8 mouse cellular contexts compared by ENCODE assay signal in genomic region chr5:112227354-112227753, GRCm38 (mm10). TPM values are rescaled to one million over a fixed set of nuclear protein-coding genes. Genes with fewer than 3 reads are reported as not detected.
DNase-seq lines count a peak whose midpoint lies in the region; ATAC-seq and TF ChIP-seq lines count a peak whose summit lies in the region.

No protein-coding gene starts in this region.

- H3K27me3 ChIP-seq in hindbrain, embryonic 13.5 days: no peaks in the 10 kb centered on the region
- peaks cover 46% of the 10 kb centered on the region for H3K27me3 ChIP-seq in liver, embryonic 14.5 days (ENCODE audit: control insufficient read depth, insufficient read depth, low read length)
- peaks cover 30% of the 10 kb centered on the region for H3K27me3 ChIP-seq in small intestine, adult 2 months (ENCODE audit: control insufficient read depth, insufficient read depth, low read length)

- no peak for TF ChIP-seq CTCF in left cerebral cortex, adult 2 months (IDR thresholded peaks at IDR 0.05)
- no peak for TF ChIP-seq CTCF in liver, embryonic 14.5 days (IDR thresholded peaks at IDR 0.05; ENCODE audit: low read depth)
- no peak for TF ChIP-seq CTCF in small intestine, adult 2 months (IDR thresholded peaks at IDR 0.05; ENCODE audit: extremely low read depth, insufficient read length, insufficient replicate concordance, low read depth, low read length)

- no peak for TF ChIP-seq EP300 in liver, embryonic 14.5 days (IDR thresholded peaks at IDR 0.05; ENCODE audit: low read depth)

- H3K4me2 ChIP-seq in hindbrain, embryonic 13.5 days: peak overlapping the region; percentile 95
- H3K4me2 ChIP-seq in liver, embryonic 14.5 days (ENCODE audit: low read depth): peak overlapping the region; percentile 4; the same call in 1 of the 2 replicates

- peaks cover 55% of the 10 kb centered on the region for H3K4me1 ChIP-seq in hindbrain, embryonic 13.5 days (replicated peaks)
- H3K4me1 ChIP-seq in liver, embryonic 14.5 days (replicated peaks; ENCODE audit: control insufficient read depth in 2 of 2, insufficient read depth in 2 of 2, low read length in 1 of 2): no peaks in the 10 kb centered on the region
- H3K4me1 ChIP-seq in small intestine, adult 2 months (ENCODE audit: control insufficient read depth, insufficient read depth, insufficient read length, low read length): peaks cover 3% of the 10 kb centered on the region; the same call in 1 of the 2 replicates

- DNase-seq in adrenal gland, adult 2 months: peak; percentile 52
- no peak for DNase-seq in adrenal gland, postnatal 4 days (ENCODE audit: low spot score in 2 of 2)
- DNase-seq in left cerebral cortex, adult 2 months (ENCODE audit: extremely low spot score in 1 of 2, low spot score in 2 of 2): peak; percentile 66 to 81
- DNase-seq in left cerebral cortex, adult 11 months (ENCODE audit: low spot score): no peak
- no peak for DNase-seq in liver, embryonic 14.5 days (ENCODE audit: low read depth in 3 of 3, low spot score in 3 of 3)
- no peak for DNase-seq in thymus, postnatal 4 days

- H3K4me3 ChIP-seq in left cerebral cortex, adult 2 months: peak overlapping the region; percentile 81
- H3K4me3 ChIP-seq in hindbrain, embryonic 13.5 days: peak overlapping the region; percentile 70
- H3K4me3 ChIP-seq in liver, embryonic 14.5 days (ENCODE audit: insufficient read depth in 1 of 2, low read depth in 2 of 2, low read length in 2 of 2): no peak overlapping the region
- H3K4me3 ChIP-seq in small intestine, adult 2 months (ENCODE audit: low read depth, low read length): peak overlapping the region; percentile 8; the same call in 1 of the 2 replicates

- ATAC-seq in hindbrain, embryonic 13.5 days (ENCODE audit: low FRiP score): peak; percentile 52
- no peak for ATAC-seq in liver, embryonic 14.5 days (ENCODE audit: insufficient read depth)

- peaks cover 24% of the 10 kb centered on the region for H3K36me3 ChIP-seq in hindbrain, embryonic 13.5 days
- no peaks in the 10 kb centered on the region for H3K36me3 ChIP-seq in liver, embryonic 14.5 days (replicated peaks; ENCODE audit: control insufficient read depth, insufficient read depth, low read depth)
- no peaks in the 10 kb centered on the region for H3K36me3 ChIP-seq in small intestine, adult 2 months (ENCODE audit: control insufficient read depth, insufficient read depth, low read length)

- no peaks in the 10 kb centered on the region for H3K9me3 ChIP-seq in hindbrain, embryonic 13.5 days
- no peaks in the 10 kb centered on the region for H3K9me3 ChIP-seq in liver, embryonic 14.5 days (ENCODE audit: control insufficient read depth, low read length)

- intact Hi-C loops in left cerebral cortex, adult 2 months (cut with DNase I): loop anchor here (1.0 kb wide), 1 partner anchor 185 kb away; no protein-coding TSS in a partner anchor

- peak overlapping the region; percentile 91 for H3K9ac ChIP-seq in hindbrain, embryonic 13.5 days
- no peak overlapping the region for H3K9ac ChIP-seq in liver, embryonic 14.5 days (replicated peaks)

- under 1% methylated on average over 30 of the region's 30 CpGs for WGBS in hindbrain, embryonic 13.5 days
- 2% methylated on average over 30 of the region's 30 CpGs for WGBS in liver, embryonic 14.5 days (ENCODE audit: insufficient replicate concordance)
- WGBS in small intestine, adult 2 months: 2% methylated on average over 30 of the region's 30 CpGs

- no peak for TF ChIP-seq POLR2A in small intestine, adult 2 months (IDR thresholded peaks at IDR 0.05; ENCODE audit: low read depth, low read length)

- peak overlapping the region; percentile 93 for H3K27ac ChIP-seq in left cerebral cortex, adult 2 months
- H3K27ac ChIP-seq in hindbrain, embryonic 13.5 days: peak overlapping the region; percentile 100
- no peak overlapping the region for H3K27ac ChIP-seq in liver, embryonic 14.5 days
- H3K27ac ChIP-seq in small intestine, adult 2 months (ENCODE audit: insufficient read depth, low read depth, low read length): no peak overlapping the region

RNA-seq across cellular contexts. Expression of gene Cryba4, which starts 25.0 kb away (rescaled TPM):
- 10 to 100 TPM; 70.5 to 74.9 TPM for total RNA-seq in adrenal gland, adult 2 months (2021)
- polyA plus RNA-seq in adrenal gland, adult 2 months (2012; rRNA removed): 58.4 and 91.5 TPM in 2 replicates
- total RNA-seq in adrenal gland, postnatal 4 days (2021): 1 to 10 TPM; 3.8 to 4.2 TPM
- total RNA-seq in left cerebral cortex, adult 2 months (2021): under 1 TPM in 1 of 2 experiments, not detected in 1; 0.49 TPM
- polyA plus RNA-seq in hindbrain, embryonic 13.5 days (2015; fragmentation: Nextera tagmentation; extraction: Ambion mirVana): 1.9 and 3.3 TPM in 2 replicates
- polyA plus RNA-seq in liver, embryonic 14.5 days (2012; rRNA removed): 0.39 and 0.63 TPM in 2 replicates
- polyA plus RNA-seq in liver, embryonic 14.5 days (2014; fragmentation: Nextera tagmentation; extraction: Ambion mirVana): 0.59 and 0.95 TPM in 2 replicates
- 1.5 and 2.2 TPM in 2 replicates for polyA plus RNA-seq in small intestine, adult 2 months (2012; rRNA removed)

RNA-seq across cellular contexts. Expression of gene Crybb1, which starts 28.3 kb away (rescaled TPM):
- 1 to 10 TPM; 2.9 to 3.2 TPM for total RNA-seq in adrenal gland, adult 2 months (2021)
- 5.3 and 6.7 TPM in 2 replicates for polyA plus RNA-seq in adrenal gland, adult 2 months (2012; rRNA removed)
- total RNA-seq in adrenal gland, postnatal 4 days (2021): 1 to 10 TPM; 2.0 to 3.0 TPM
- total RNA-seq in left cerebral cortex, adult 2 months (2021): 1 to 10 TPM; 6.9 to 7.4 TPM
- 5.2 and 5.5 TPM in 2 replicates for polyA plus RNA-seq in hindbrain, embryonic 13.5 days (2015; fragmentation: Nextera tagmentation; extraction: Ambion mirVana)
- polyA plus RNA-seq in liver, embryonic 14.5 days (2012; rRNA removed): not detected in 2 replicates
- polyA plus RNA-seq in liver, embryonic 14.5 days (2014; fragmentation: Nextera tagmentation; extraction: Ambion mirVana): 0.24 TPM in 1 of 2 replicates, not detected in the other
- 0.33 and 0.34 TPM in 2 replicates for polyA plus RNA-seq in small intestine, adult 2 months (2012; rRNA removed)

RNA-seq across cellular contexts. Expression of gene Tpst2, which starts 49.1 kb away (rescaled TPM):
- 100 to 1,000 TPM; 154 to 322 TPM for total RNA-seq in adrenal gland, adult 2 months (2021)
- 222 and 270 TPM in 2 replicates for polyA plus RNA-seq in adrenal gland, adult 2 months (2012; rRNA removed)
- total RNA-seq in adrenal gland, postnatal 4 days (2021): 100 to 1,000 TPM; 135 to 140 TPM
- 10 to 100 TPM; 37.5 to 41.9 TPM for total RNA-seq in left cerebral cortex, adult 2 months (2021)
- polyA plus RNA-seq in hindbrain, embryonic 13.5 days (2015; fragmentation: Nextera tagmentation; extraction: Ambion mirVana): 26.9 and 30.0 TPM in 2 replicates
- polyA plus RNA-seq in liver, embryonic 14.5 days (2012; rRNA removed): 16.2 and 17.2 TPM in 2 replicates
- polyA plus RNA-seq in liver, embryonic 14.5 days (2014; fragmentation: Nextera tagmentation; extraction: Ambion mirVana): 30.7 and 30.9 TPM in 2 replicates
- polyA plus RNA-seq in small intestine, adult 2 months (2012; rRNA removed): 29.8 and 35.4 TPM in 2 replicates

Comparison
In these comparisons a context has a peak if more than half of its experiments do, and no peak if none do; other contexts are left out.
1. DNase-seq: peak in adrenal gland, adult 2 months (single experiment) and left cerebral cortex, adult 2 months (2 of 2); none in adrenal gland, postnatal 4 days (0 of 2), left cerebral cortex, adult 11 months (single experiment), liver, embryonic 14.5 days (0 of 3) and thymus, postnatal 4 days (single experiment).
2. H3K27ac ChIP-seq: peak in left cerebral cortex, adult 2 months (single experiment) and hindbrain, embryonic 13.5 days (single experiment); none in liver, embryonic 14.5 days (single experiment) and small intestine, adult 2 months (single experiment).
3. H3K4me3 ChIP-seq: peak in left cerebral cortex, adult 2 months (single experiment), hindbrain, embryonic 13.5 days (single experiment) and small intestine, adult 2 months (single experiment); none in liver, embryonic 14.5 days (0 of 2).
4. RNA of gene Cryba4, which starts 25.0 kb away (polyA plus RNA-seq): 58.4 to 91.5 TPM in adrenal gland, adult 2 months; 1.9 to 3.3 TPM in hindbrain, embryonic 13.5 days, 1.5 to 2.2 TPM in small intestine, adult 2 months and 0.39 to 0.95 TPM in liver, embryonic 14.5 days; every median in the first group is over 10 times any median in the second.